Mouse (Mus musculus): ENCODE measurements around the gene Cux1. TPM values are rescaled to one million over a fixed set of nuclear protein-coding genes. Genes with fewer than 3 reads are reported as not detected.

Cux1 gene
- polyA plus RNA-seq, 1 experiment from 2014 or later, result 79.8 TPM

- Histone ChIP-seq H3K4me3 (peak overlapping the region; percentile 83), H3K9ac (peak overlapping the region; percentile 82), H3K4me2 (replicated peaks) (peak overlapping the region; percentile 88), H3K9me3 (no peaks in the 10 kb centered on the region), H3K27me3 (no peaks in the 10 kb centered on the region), H3K4me1 (peaks cover 20% of the 10 kb centered on the region), H3K36me3 (no peaks in the 10 kb centered on the region), H3K27ac (peak overlapping the region; percentile 80)
- WGBS, result under 1% methylated on average over 59 of the region's 67 CpGs
- peak; percentile 50 for ATAC-seq (ENCODE audit: insufficient number of reproducible peaks, insufficient read depth, low FRiP score, low TSS enrichment)
These were observed 323.2 kb downstream of the Cux1 start for GRCm38 (mm10) chr5:136243851-136244761.

GRCm38 (mm10) chr5:136241161-136241560, 326.1 kb downstream of the Cux1 start:
- Histone ChIP-seq H3K4me3 (no peak overlapping the region), H3K9me3 (no peaks in the 10 kb centered on the region), H3K4me1 (peaks cover 31% of the 10 kb centered on the region), H3K4me2 (replicated peaks) (no peak overlapping the region), H3K27me3 (peaks cover 4% of the 10 kb centered on the region; the same call in 1 of the 2 replicates), H3K27ac (no peak overlapping the region), H3K9ac (no peak overlapping the region), H3K36me3 (no peaks in the 10 kb centered on the region)
- ATAC-seq (ENCODE audit: insufficient number of reproducible peaks, insufficient read depth, low FRiP score, low TSS enrichment), result no peak
- WGBS, result 79% methylated on average over 6 of the region's 6 CpGs

- H3K27me3 ChIP-seq, result peaks cover 4% of the 10 kb centered on the region; the same call in 1 of the 2 replicates
- ATAC-seq (ENCODE audit: insufficient number of reproducible peaks, insufficient read depth, low FRiP score, low TSS enrichment), result no peak
- 57% methylated on average over 1 of the region's 1 CpGs for WGBS
These were observed 326.9 kb downstream of the Cux1 start for GRCm38 (mm10) chr5:136240381-136240780.

GRCm38 (mm10) chr5:136237607-136238006, 329.7 kb downstream of the Cux1 start:
- Histone ChIP-seq H3K9me3 (no peaks in the 10 kb centered on the region), H3K27ac (peak overlapping the region; percentile 30; the same call in 1 of the 2 replicates), H3K9ac (peak overlapping the region; percentile 37; the same call in 1 of the 2 replicates), H3K4me2 (replicated peaks) (peak overlapping the region; percentile 61), H3K36me3 (no peaks in the 10 kb centered on the region), H3K4me1 (peaks cover 15% of the 10 kb centered on the region), H3K27me3 (peaks cover 4% of the 10 kb centered on the region; the same call in 1 of the 2 replicates), H3K4me3 (peak overlapping the region; percentile 24)
- no peak for ATAC-seq (ENCODE audit: insufficient number of reproducible peaks, insufficient read depth, low FRiP score, low TSS enrichment)
- WGBS, result 3% methylated on average over 19 of the region's 19 CpGs

More at GRCm38 (mm10) chr5:136240381-136240780, 326.9 kb downstream of the Cux1 start:
- H3K9me3 ChIP-seq, result no peaks in the 10 kb centered on the region
- no peaks in the 10 kb centered on the region for H3K36me3 ChIP-seq
- no peak overlapping the region for H3K9ac ChIP-seq
- H3K27ac ChIP-seq, result no peak overlapping the region
- peaks cover 29% of the 10 kb centered on the region for H3K4me1 ChIP-seq
- no peak overlapping the region for H3K4me3 ChIP-seq
- no peak overlapping the region for H3K4me2 ChIP-seq (replicated peaks)

GRCm38 (mm10) chr5:136236611-136237010, 330.7 kb downstream of the Cux1 start:
- H3K36me3 ChIP-seq, result peaks cover 5% of the 10 kb centered on the region
- H3K4me1 ChIP-seq, result peaks cover 15% of the 10 kb centered on the region
- H3K27ac ChIP-seq, result no peak overlapping the region
- H3K9me3 ChIP-seq, result no peaks in the 10 kb centered on the region
- ATAC-seq (ENCODE audit: insufficient number of reproducible peaks, insufficient read depth, low FRiP score, low TSS enrichment), result no peak
- H3K4me3 ChIP-seq, result no peak overlapping the region
- no peak overlapping the region for H3K4me2 ChIP-seq (replicated peaks)
- no peak overlapping the region for H3K9ac ChIP-seq
- WGBS, result 84% methylated on average over 5 of the region's 5 CpGs
- H3K27me3 ChIP-seq, result peaks cover 9% of the 10 kb centered on the region; the same call in 1 of the 2 replicates

GRCm38 (mm10) chr5:136230348-136231035, 336.8 kb downstream of the Cux1 start:
- peak; percentile 71; the same call in 1 of the 2 replicates for ATAC-seq (ENCODE audit: insufficient number of reproducible peaks, insufficient read depth, low FRiP score, low TSS enrichment)

GRCm38 (mm10) chr5:136226246-136226876, 340.9 kb downstream of the Cux1 start:
- 86% methylated on average over 7 of the region's 7 CpGs for WGBS
- Histone ChIP-seq H3K4me2 (replicated peaks) (no peak overlapping the region), H3K27me3 (0 out of 2 replicates have a peak, but pooled peaks cover 2% of the 10 kb centered on the region), H3K4me3 (no peak overlapping the region), H3K9ac (no peak overlapping the region), H3K4me1 (no peaks in the 10 kb centered on the region), H3K27ac (no peak overlapping the region), H3K9me3 (no peaks in the 10 kb centered on the region), H3K36me3 (peaks cover 46% of the 10 kb centered on the region)
- no peak for ATAC-seq (ENCODE audit: insufficient number of reproducible peaks, insufficient read depth, low FRiP score, low TSS enrichment)

More at GRCm38 (mm10) chr5:136230348-136231035, 336.8 kb downstream of the Cux1 start:
- no peak overlapping the region for H3K9ac ChIP-seq
- no peaks in the 10 kb centered on the region for H3K9me3 ChIP-seq
- H3K4me1 ChIP-seq, result no peaks in the 10 kb centered on the region
- no peak overlapping the region for H3K27ac ChIP-seq
- H3K4me3 ChIP-seq, result no peak overlapping the region
- H3K4me2 ChIP-seq (replicated peaks), result no peak overlapping the region
- WGBS, result 63% methylated on average over 4 of the region's 4 CpGs
- H3K36me3 ChIP-seq, result peaks cover 27% of the 10 kb centered on the region
- H3K27me3 ChIP-seq, result peaks cover 9% of the 10 kb centered on the region; the same call in 1 of the 2 replicates

GRCm38 (mm10) chr5:136218585-136218984, 348.7 kb downstream of the Cux1 start:
- Histone ChIP-seq H3K4me3 (no peak overlapping the region), H3K4me1 (no peaks in the 10 kb centered on the region), H3K36me3 (peaks cover 24% of the 10 kb centered on the region), H3K9ac (no peak overlapping the region), H3K4me2 (replicated peaks) (no peak overlapping the region), H3K27me3 (no peaks in the 10 kb centered on the region), H3K9me3 (0 out of 2 replicates have a peak, but pooled peaks cover 6% of the 10 kb centered on the region), H3K27ac (no peak overlapping the region)
- no peak for ATAC-seq (ENCODE audit: insufficient number of reproducible peaks, insufficient read depth, low FRiP score, low TSS enrichment)
- 83% methylated on average over 12 of the region's 12 CpGs for WGBS

GRCm38 (mm10) chr5:136217932-136218381, 349.3 kb downstream of the Cux1 start:
- Histone ChIP-seq H3K4me1 (no peaks in the 10 kb centered on the region), H3K4me3 (no peak overlapping the region), H3K4me2 (replicated peaks) (no peak overlapping the region), H3K27me3 (no peaks in the 10 kb centered on the region), H3K9me3 (0 out of 2 replicates have a peak, but pooled peaks cover 6% of the 10 kb centered on the region), H3K9ac (no peak overlapping the region), H3K36me3 (peaks cover 22% of the 10 kb centered on the region), H3K27ac (no peak overlapping the region)
- no peak for ATAC-seq (ENCODE audit: insufficient number of reproducible peaks, insufficient read depth, low FRiP score, low TSS enrichment)
- WGBS, result 64% methylated on average over 4 of the region's 4 CpGs

- Histone ChIP-seq H3K4me2 (replicated peaks) (no peak overlapping the region), H3K4me3 (no peak overlapping the region), H3K36me3 (peaks cover 22% of the 10 kb centered on the region), H3K4me1 (no peaks in the 10 kb centered on the region), H3K27me3 (no peaks in the 10 kb centered on the region), H3K9me3 (0 out of 2 replicates have a peak, but pooled peaks cover 6% of the 10 kb centered on the region), H3K9ac (no peak overlapping the region), H3K27ac (no peak overlapping the region)
- 84% methylated on average over 18 of the region's 18 CpGs for WGBS
- no peak for ATAC-seq (ENCODE audit: insufficient number of reproducible peaks, insufficient read depth, low FRiP score, low TSS enrichment)
These were observed 350.2 kb downstream of the Cux1 start for GRCm38 (mm10) chr5:136217004-136217665.

GRCm38 (mm10) chr5:136215958-136216357, 351.3 kb downstream of the Cux1 start:
- no peaks in the 10 kb centered on the region for H3K27me3 ChIP-seq
- no peak overlapping the region for H3K9ac ChIP-seq
- H3K36me3 ChIP-seq, result peaks cover 13% of the 10 kb centered on the region
- H3K4me3 ChIP-seq, result no peak overlapping the region
- 0 out of 2 replicates have a peak, but pooled peaks cover 6% of the 10 kb centered on the region for H3K9me3 ChIP-seq
- H3K27ac ChIP-seq, result no peak overlapping the region
- H3K4me1 ChIP-seq, result no peaks in the 10 kb centered on the region
- ATAC-seq (ENCODE audit: insufficient number of reproducible peaks, insufficient read depth, low FRiP score, low TSS enrichment), result no peak
- 89% methylated on average over 5 of the region's 5 CpGs for WGBS
- H3K4me2 ChIP-seq (replicated peaks), result no peak overlapping the region
